Mouse (Mus musculus) mature B cell (primary cell): ENCODE results near the gene Gaa.

Experiments used
- in situ Hi-C: fragments of 300-500 bp; cut with MboI; formaldehyde crosslinking; loops from 2 replicates; pipeline ENCODE4 v1.14.3; 2019

Gaa gene

DNA sequence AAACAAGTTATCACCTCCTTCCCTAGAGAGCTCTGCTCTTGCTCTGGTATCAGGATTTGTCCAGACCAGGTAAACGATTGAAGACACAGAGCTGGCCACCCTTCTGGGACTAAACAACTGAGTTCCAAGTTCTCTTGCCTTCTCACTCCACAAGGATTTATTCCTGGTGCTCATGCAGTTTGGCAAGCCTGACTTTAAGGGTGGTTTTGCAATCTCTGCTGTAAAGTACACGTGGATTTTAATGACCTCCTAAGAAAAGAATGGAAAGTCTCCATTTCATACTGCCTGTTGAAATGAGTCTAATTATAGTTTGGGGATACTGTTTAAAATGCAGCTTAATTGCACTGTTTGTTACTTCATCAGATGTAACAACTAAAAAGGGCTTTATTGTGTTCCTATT, 33.3 kb downstream of the Gaa start:
- in situ Hi-C loops: no loop called here

DNA sequence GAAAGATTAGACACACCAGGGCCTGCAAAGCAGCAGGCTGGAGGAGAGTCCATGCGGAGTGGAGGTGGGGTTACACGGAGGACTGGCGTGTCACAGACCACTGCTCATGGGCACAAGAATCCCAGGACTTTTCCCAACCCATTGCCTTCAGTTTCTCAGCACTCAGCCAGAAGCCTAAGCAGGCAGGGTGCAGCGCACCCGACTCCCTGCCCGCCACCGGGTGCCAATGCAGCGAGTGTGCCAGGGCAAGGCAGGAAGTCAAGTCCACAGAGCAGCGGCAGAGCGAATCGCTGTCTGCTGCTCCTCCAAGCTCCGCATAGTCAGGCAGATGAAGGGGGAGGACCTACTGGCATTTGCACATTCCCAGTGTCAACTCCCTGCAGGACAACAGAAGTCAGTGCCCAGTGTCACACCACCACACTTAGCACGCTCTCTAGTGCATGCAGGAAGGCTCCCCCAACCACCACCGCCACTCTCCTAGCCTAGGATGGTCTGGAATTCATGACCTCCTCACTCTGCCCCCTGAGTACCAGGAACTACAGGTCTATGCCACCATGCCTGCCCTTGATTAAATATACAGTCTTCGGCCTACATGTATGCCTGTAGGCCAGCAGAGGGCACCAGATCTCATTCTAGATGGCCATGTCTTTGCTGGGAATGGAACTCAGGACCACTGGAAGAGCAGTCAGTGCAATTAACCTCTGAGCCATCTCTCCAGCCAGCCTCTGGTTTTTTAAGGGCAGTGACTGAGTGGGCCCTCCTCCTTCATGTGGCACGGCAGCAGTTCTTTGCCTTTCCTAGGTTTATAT, 37.4 kb downstream of the Gaa start:
- in situ Hi-C loops: no loop called here

DNA sequence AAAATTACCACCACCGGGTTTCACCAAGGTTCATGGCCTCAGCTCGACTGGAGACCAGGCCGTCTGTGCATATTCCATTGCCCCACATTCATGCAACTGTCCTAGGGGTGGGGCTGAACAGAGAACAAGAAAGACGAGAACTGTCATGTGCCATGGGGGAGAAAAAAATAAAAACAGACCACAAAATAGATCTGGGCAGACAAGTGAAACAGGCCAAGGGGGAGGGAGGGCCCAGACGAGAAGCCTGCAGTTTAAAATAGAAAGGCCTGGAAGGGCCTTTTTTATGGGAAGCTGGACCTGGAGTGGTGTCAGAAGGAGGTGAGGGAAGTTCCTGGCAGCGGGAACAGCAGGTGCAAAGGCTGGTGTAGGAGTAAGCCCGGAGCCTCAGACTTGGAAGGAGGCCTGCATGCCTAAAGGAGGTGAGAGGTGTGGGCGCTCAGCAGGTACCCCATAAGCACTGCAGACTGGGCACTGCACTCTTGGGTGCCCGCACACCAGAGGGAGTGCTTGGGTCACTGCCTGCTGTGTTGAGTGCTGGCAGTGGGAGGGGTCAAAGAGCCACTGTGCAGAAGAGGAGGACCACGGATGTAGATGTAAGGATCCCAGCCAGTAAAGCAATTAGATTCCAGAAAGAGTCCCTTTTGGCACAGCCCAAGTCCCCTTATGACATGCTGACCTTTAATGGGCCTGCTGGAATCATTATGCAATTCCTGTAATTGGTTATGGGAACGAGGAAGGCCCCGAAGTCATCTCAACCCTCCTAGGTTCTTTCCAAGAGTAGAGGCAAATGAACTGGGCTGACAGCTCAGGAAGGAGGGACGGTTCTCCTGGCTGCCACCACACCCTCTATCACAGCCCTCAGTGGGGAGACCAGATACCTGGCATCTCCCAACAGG, 39.3 kb downstream of the Gaa start:
- in situ Hi-C loops: no loop called here

DNA sequence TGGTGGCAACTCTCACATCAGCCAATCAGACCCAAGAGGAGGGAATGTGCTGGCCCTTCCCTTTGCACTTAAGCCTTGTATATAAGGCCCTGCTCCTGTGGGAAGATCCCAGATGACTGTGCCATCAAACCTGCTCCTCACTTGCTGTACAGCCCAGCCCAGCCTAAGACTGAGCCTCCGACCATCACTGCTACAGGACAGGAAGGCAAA, 39.9 kb downstream of the Gaa start, which contains the start of gene Card14:
Card14 (plus strand) TSS at position 111 of the 210 bp plus-strand sequence.
- in situ Hi-C loops: no loop called here

DNA sequence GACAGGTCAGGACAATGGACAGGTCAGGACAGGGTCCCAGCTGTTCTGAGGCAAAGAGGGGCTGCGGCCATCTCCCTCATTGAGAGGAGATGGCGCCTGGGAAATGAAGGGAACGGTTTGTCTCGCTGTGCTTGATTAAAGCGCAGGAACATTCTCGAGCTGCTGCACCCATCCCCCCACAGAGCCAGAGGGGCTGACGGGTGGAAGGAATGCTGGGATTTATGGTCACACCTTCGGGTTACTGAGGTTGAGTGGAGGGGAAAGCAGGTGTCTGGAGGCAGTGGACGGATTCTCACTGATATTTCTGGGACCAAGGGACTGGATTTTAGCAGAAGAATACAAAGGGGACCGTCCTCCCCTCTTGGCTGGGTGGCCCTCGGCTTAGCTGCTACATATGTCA, 40.2 kb downstream of the Gaa start:
- in situ Hi-C loops: no loop called here

DNA sequence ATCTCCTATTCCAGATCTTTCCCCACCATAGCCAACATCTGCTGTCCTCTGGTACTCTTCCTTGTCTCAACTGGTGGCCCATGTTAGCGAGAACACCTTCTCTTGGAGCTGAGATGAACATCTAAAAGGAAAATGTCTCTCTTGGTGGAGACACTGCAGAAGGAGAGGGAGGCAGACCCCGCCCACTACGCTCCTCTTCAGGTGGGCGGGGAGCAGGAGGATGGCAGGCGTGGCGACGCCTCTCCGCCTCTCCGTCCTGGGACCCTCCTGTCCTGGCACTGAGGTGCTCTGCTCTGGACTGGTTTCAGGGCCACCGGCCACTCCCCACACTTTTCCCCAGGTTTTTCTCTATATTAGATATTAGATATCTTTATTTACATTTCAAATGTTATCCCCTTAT, 42.9 kb downstream of the Gaa start:
- in situ Hi-C loops: no loop called here

DNA sequence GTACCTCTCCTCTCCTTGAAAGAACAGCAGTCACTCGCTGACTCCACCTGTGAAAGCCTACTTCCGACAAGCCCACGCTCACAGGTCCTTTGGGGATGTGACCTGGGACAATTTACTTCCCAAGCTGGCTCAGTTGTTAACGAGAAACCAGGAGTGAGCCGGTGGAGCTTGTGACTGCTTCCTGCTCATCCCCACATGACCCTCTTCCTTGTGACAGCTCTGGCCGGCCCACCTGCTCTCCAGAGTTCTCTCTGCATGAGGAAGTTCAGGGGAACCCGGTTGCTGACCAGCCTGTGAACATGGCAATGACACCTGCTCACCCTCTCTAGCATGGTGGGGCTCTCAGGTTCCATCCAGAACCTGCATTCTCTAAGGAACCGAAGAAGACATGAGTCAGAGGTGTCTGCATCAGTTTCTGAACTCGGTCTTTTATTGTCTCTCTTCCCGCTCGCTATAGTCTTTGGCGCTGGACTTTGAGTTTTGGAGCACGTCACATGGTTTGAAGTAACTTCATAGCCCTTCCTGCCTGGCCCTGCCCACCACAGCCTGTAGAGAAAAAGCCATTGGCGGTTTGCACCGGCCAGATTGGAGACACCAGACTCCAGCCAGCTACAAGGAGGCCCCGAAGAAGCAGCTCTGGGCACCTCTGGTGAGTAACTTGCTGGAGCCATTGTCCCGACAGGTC, 46.7 kb downstream of the Gaa start:
- in situ Hi-C loops: no loop called here

DNA sequence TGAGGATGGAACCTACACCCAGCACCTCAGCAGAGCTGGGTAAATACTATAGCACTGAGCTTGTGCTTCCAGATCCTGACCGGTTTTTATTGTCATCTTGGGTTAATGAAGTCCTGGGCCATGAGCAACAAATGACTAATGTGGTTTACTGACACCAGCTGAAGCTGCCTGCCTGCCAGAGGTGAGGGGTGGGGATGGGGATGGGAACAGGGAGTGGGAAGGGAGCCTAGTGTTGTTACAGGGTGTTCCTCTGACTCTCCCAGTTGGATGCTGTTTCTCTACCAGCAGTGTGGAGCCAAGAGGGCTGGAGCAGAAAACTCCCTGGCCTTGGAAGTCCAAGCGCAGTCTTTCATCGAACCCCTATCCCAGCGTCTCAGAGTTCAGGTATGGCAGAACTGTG, 49.0 kb downstream of the Gaa start:
- in situ Hi-C loops: no loop called here

DNA sequence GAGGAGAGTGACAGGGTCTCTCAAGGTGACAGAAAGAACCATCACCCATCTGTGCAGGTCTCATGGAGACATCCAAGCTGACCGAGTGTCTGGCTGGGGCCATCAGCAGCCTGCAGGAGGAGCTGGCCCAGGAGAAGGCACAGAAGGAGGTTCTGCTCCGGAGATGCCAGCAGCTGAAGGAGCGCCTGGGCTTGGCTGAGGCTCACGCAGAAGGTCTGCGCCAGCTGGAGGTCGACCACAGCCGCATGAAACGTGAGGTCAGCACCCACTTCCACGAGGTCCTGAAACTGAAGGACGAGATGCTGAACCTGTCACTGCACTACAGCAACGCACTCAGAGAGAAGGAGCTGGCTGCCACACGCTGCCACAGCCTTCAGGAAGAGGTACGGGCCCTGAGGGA, 54.8 kb downstream of the Gaa start:
- in situ Hi-C loops: no loop called here

DNA sequence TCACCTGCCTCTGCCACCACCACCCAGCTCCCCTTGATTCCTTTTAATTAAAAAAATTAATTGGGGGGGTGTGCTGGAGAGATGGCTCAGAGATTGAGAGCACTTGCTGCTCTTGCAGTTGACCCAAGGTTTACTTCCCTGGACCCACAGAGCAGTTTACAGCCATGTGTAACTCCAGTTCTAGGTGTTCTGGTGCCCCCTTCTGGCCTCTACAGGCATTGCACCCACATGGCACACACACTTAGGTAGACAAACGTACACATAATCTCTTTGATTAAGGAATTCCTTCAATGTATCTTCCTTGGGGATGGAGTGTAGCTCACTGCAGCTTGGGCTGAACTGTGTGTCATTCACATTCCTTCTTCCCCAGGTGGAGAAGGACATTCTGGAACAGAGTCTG, 57.4 kb downstream of the Gaa start:
- in situ Hi-C loops: no loop called here

DNA sequence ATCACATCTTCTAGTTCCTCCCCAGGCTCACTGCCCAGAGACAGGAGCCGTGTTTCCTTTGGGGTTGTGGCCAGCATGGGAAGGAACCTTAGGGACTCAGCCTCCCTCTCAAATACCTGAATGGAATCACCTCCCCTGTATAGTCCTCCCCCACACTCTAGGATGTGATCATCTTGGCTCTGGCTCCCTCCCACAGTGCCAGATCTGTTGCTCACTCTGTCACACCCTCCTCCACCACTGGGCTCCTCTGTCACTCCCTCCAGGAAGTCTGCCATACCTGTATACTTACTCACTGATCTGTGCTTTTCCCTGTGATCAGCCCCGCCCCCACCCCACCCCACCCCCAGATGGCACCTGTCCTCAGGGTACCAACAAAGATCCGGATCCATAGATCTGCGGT, 62.9 kb downstream of the Gaa start:
- in situ Hi-C loops: no loop called here

DNA sequence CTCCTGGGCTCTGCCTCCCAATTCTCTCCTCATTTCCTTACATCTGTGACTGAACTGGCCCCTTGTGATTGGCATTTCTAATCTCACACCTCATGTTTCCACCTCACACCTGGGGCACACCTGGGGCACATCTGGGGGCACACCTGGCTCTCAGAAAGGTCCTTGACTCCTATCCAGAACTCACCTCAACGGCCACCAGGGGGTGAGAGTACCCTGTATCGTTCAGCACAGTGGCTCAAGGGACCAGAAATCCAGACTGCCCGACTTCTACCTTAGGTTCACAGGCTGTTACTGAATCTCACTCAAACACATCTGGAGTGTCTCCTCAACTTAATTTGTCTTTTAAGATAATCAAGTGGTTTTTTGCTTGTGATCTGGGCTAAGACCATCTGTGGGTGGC, 64.3 kb downstream of the Gaa start:
- in situ Hi-C loops: no loop called here
